Mouse (Mus musculus) thymus, adult 2 months (tissue): ENCODE results near the gene Gm17577. TPM values are rescaled to one million over a fixed set of nuclear protein-coding genes. Genes with fewer than 3 reads are reported as not detected.
"Not testable (repeated sequence)": the region's sequence is repeated elsewhere in the genome, so short reads cannot be mapped to it uniquely, and the experiment has no call there.

ENCODE experiments used
- DNase-seq: peaks from one replicate; pipeline ENCODE4 v3.0.0; 2021
- H3K27ac ChIP-seq: fragments of 200-500 bp; 2 replicates; pipeline ENCODE4 v1.5.1; 2012; ENCODE audit warnings: low read length, control low read depth; ENCODE audit not compliant: control insufficient read depth, insufficient read depth
- H3K27me3 ChIP-seq: fragments of 200-500 bp; 2 replicates; pipeline ENCODE4 v1.6.1; 2012; ENCODE audit warnings: mild to moderate bottlenecking, low read length, moderate library complexity, mixed read lengths; ENCODE audit not compliant: control insufficient read depth, insufficient read depth
- H3K36me3 ChIP-seq: fragments of 200-500 bp; 2 replicates; pipeline ENCODE4 v1.6.1; 2012; ENCODE audit warnings: mild to moderate bottlenecking, low read length, moderate library complexity; ENCODE audit not compliant: control insufficient read depth, insufficient read depth
- H3K4me1 ChIP-seq: fragments of 200-500 bp; replicated peaks from 2 replicates; pipeline ENCODE4 v1.6.1; 2012; ENCODE audit warnings: low read length; ENCODE audit not compliant: control insufficient read depth, insufficient read depth
- H3K4me3 ChIP-seq: fragments of 200-500 bp; 2 replicates; pipeline ENCODE4 v1.5.1; 2012; ENCODE audit warnings: mild to moderate bottlenecking, low read length, control low read depth, moderate library complexity; ENCODE audit not compliant: control insufficient read depth, insufficient read depth
- WGBS: fragments of 180-500 bp; shearing (Covaris S2); methylation state at CpG from one replicate; pipeline ENCODE4 v1.1.7; 2018; 5-methylcytosine and 5-hydroxymethylcytosine counted together
- polyA plus RNA-seq: library from polyadenylated mRNA; depleted of rRNA; stranded (reverse); fragments of >200 nt; gene quantifications from 2 replicates; pipeline ENCODE4 v1.2.3, GENCODE M21; 2012; rRNA removed

The Gm17577 gene
- polyA plus RNA-seq: not detected in 2 replicates

DNA sequence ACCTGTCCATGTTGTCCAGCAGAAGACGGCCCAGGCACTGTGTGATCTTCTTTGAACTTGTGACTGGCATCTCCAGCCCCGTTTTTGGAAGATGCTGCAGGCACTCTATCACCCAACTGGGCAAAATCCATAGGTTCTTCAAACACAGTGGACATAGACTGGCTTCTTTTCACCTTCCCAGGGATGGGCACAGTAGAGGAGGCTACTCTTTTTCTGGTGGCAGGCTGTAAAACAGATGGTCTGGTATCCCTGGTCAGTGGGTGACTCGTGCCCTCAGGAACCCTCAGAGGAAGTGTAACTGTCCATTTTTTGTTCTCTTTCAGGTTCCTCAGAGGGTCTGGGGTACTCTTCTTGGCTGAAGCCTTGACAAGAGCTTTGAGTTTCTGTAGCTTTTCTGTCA is at the start of gene Gm17577:
Gene Gm17577, minus strand, starts transcription at position 101 of the 400 bp plus-strand sequence.
- H3K27me3 ChIP-seq, H3K27ac ChIP-seq, H3K4me3 ChIP-seq, H3K4me1 ChIP-seq, DNase-seq, H3K36me3 ChIP-seq: not testable (repeated sequence)
- no CpG with 5 or more reads among the region's 3 CpGs for WGBS

DNA sequence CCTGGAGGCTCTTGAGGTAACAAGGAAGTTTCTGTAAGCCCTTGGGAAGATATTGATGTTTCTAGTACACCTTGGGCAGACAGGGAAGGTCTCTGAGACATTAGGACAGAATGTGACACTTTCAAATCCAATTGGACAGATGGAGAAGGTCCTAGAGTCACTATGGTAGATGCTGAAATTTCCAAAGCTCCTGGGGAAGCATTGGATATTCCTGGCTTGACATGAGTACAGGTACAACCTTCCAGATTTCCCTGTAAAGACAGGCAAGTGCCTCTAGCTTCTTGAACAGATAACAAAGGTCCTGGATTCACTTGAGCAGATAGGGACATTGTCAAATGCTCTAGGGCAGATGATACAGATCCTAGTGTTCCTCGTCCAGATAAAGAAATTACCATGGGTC is 24.3 kb downstream of the Gm17577 start, which contains the start of gene Srsx:
Gene Srsx, minus strand, starts transcription at position 101 of the 400 bp plus-strand sequence.
- H3K4me1 ChIP-seq, DNase-seq, H3K27ac ChIP-seq, H3K36me3 ChIP-seq, H3K27me3 ChIP-seq, H3K4me3 ChIP-seq: not testable (repeated sequence)
- WGBS: no CpG with 5 or more reads among the region's 1 CpGs

Other genes starting within 250 kb of the Gm17577 start
- not detected in 2 replicates for gene Gm17521, start 217.2 kb downstream of the Gm17577 start, polyA plus RNA-seq
- 3.2 and 3.9 TPM in 2 replicates for gene Cldn34c1, start 143.4 kb downstream of the Gm17577 start, polyA plus RNA-seq
- not detected in 2 replicates for gene Srsx, start 24.4 kb downstream of the Gm17577 start, polyA plus RNA-seq